Mouse (Mus musculus): ENCODE measurements around the gene Klhl42.

Gene Klhl42

GRCm38 (mm10) chr6:147145753-147146152 lies 54.6 kb downstream of the Klhl42 start:
- no peak for DNase-seq (ENCODE audit: low read depth, low spot score)

GRCm38 (mm10) chr6:147151069-147151468 lies 59.9 kb downstream of the Klhl42 start:
- DNase-seq (ENCODE audit: low read depth, low spot score), result no peak

GRCm38 (mm10) chr6:147151839-147152238 lies 60.7 kb downstream of the Klhl42 start:
- DNase-seq (ENCODE audit: low read depth, low spot score), result no peak

DNA sequence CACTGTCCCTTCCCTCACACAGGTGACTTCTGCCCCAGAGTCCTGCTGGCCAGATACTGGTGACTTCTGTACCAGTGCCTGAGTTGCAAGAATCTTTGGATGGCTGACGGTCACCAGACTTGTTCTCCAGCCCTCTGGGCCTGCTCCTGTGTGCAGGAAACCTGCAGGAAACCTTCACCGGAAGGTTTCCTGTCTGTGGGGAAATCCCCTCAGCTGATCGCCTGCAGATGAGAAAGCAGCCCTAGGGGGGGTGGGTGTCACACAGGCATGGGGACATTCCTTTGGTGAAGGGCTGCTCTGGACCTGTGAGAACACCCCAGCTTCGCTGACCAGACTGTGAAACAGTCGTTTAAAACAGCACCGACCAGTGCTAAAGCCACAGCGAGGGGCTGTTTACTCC lies 63.9 kb downstream of the Klhl42 start:
- no peak for DNase-seq (ENCODE audit: low read depth, low spot score)

DNA sequence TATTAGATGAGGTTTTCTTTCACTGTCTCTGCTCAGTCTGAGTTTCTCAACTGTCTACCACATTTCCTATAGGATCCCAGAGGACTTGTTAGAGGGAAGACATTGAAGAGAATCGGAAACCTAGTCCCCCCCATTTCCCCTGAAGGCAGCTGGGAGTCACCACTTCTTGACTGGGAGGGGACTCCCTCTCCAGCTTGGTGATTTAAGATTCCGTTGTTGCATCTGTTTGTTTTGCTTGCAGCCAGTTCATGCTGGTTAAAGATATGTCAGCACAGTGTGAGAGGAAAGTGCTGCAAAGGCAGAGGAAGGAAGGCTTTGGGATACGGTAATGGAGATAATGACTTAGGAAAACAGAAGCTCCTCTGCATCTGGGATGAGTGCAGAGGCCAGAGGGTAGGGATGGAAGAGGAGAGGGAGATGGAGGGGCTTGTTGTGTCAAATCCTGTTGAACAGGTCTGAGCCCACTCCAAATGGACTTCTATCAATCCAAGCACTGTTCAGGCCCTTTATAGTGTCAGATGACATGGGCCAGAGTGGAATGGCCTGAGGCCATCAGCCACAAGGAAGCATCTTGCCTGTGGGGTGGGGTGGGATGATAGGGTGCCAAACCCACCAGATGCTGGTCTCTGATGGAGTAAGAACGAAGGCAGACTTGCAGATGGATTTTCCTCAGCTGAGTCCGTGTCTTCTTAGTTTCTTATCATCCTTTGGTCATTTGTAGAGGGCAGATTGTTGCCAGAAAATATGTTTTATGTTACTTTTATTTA lies 70.8 kb downstream of the Klhl42 start:
- no peak for DNase-seq (ENCODE audit: low read depth, low spot score)
